Mouse (Mus musculus) cerebellum, adult 18-20 months (tissue): ENCODE results near the gene Eid2.
"Not testable (repeated sequence)": the region's sequence is repeated elsewhere in the genome, so short reads cannot be mapped to it uniquely, and the experiment has no call there.

Source experiments
- DNase-seq, 2 experiments: peaks; one replicate each; pipeline ENCODE4 v3.0.0; 2021

Gene Eid2

DNA sequence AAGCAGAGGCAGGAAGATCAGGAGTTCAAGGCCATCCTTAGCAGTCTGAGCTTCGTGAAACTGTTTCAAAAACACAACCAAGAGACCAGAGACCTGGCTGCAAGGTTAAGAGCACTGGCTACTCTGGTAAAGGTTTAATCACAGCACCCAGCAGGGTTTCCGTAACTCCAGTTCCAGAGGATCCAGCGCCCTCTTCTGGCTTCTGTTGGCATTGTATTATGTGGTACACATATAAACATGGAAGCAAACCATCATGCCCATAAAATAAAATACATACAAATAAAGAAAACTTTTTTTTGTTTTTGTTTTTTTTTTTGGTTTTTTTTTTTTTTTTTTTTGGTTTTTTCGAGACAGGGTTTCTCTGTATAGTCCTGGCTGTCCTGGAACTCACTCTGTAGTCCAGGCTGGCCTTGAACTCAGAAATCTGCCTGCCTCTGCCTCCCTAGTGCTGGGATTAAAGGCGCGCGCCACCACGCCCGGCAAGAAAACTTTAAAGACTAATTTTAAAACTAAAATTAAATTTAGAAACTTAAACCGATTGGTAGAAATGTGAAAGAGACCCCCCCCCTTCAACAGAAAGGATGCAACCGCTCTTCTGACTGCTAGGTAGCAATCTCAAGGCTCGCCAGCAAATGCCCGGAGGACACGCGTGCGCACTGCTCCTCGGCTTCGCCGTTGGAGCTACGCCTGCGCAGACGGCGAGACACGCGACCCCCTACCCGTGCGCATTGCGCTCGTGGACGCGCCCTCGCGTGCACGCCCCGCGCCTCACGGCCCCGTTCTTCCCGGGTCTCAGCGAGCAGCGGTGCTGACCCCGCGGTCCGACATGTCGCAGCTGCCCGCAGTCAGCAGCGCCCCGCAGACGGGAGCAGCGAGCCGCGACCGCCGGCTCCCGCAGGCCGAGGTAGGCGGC, at the start of gene Eid2:
Eid2 (plus strand) TSS at position 753 of the 913 bp plus-strand sequence.
- peak; percentile 90 to 94 for DNase-seq

- DNase-seq, result peak; percentile 18 to 39
Measured at GRCm38 (mm10) chr7:28218951-28219740, 48.5 kb upstream of the Eid2 start.

DNA sequence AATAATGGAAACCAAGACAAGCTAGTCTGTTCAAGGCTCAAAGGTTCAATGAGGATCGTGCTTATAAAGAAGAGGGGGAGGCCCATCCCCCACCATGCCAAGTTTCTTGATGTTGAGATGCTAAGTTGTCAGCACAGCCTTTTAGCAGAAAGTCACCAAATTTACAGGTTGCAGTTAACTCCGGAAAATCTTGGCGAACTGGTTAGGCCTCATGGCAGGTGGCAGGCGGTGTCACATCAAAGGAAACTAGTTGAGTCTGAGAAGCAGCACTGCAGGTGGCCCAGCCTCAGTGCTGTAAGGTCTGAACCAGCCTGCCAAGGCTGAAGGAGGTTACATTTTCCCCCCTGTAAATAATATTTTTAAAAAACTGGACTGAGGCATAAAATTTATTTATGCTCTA, 40.8 kb upstream of the Eid2 start:
- not testable (repeated sequence) for DNase-seq

- DNase-seq, result not testable (repeated sequence)
Measured at GRCm38 (mm10) chr7:28227421-28227820, 40.3 kb upstream of the Eid2 start.

- not testable (repeated sequence) for DNase-seq
Measured at GRCm38 (mm10) chr7:28243943-28244342, 23.7 kb upstream of the Eid2 start.

DNA sequence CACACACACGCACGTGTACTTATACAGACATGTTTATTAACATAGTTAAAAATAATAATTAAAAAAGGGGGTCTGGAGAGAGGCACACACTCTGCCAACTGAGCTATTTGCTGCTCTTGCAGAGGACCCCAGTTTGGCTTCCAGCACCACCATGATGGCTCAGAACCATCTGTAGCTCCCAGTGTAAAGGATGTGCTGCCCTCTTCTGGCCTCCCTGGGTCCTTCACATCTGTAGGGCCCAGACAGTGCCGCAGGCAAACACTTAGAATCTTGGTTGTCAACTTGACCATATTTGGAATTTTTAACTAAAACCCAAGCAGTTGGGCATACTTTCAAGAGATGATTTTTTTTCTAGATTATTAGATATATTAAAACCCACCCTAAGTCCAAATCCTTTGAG, 18.7 kb upstream of the Eid2 start:
- no peak for DNase-seq

GRCm38 (mm10) chr7:28251976-28252375, 15.7 kb upstream of the Eid2 start:
- no peak for DNase-seq

GRCm38 (mm10) chr7:28254591-28254990, 13.1 kb upstream of the Eid2 start:
- DNase-seq, result no peak

GRCm38 (mm10) chr7:28255476-28255875, 12.2 kb upstream of the Eid2 start:
- DNase-seq, result no peak

DNA sequence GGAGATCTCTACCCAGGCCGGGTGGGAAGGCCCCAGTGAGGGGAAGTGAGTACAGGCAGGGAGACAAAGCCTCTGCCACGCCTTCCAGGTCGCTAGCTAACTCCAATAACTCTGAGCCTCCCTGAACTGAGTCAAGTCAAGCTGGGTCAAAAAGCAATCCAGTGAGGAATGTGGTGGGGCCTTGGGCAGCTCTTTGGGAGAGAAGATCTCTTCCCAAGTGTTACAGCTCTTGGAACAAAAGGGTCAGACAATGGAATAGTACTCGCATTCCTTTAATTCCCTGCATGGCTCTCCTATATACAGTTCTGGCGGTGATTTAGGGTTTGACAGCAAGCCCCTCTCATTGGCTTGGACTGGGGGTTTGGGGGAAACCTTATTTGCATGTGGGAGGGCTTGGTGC, 4.8 kb upstream of the Eid2 start:
- DNase-seq, result no peak

DNA sequence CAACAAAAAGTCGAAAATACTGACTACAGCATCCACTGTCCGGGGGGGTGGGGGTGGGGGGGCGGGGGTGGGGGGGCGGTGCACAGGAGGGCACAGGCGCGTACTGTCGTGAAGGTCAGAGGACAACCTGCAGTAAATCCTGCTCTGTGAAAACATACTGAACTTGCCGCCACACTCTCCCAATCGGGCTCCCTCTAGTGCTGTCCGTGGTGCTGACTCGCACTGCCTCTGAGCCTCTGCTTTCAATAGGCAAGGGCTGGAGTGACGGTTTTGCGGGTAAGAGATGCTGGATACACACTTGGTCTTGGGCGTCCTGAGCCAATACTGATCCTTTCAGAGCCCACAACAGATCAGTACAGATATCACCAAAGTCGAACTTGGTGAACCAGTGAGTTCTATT, 3.9 kb upstream of the Eid2 start:
- no peak for DNase-seq

- no peak for DNase-seq
Measured at GRCm38 (mm10) chr7:28265391-28265790, 2.3 kb upstream of the Eid2 start.

GRCm38 (mm10) chr7:28268042-28268531, 406 bp downstream of the Eid2 start:
- peak; percentile 67 to 73 for DNase-seq

DNA sequence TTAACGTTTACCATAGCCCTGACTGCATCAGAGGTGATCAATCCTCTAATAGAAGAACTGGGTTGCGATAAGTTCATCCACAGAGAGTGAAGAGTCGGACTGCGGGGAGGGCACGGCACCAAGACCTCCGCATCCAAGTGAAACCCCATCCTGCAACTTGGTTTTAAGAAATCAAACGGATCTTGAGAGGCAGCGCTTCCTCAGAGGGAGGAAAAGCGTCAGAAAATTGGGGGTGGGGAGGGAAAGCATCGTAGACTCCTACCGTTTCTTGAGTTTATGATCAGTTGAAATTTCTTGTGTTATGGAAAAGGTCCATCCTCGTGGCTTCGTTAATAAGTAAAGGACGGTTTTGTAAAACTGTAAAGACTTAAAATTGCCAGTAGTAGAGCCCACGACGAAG, 895 bp downstream of the Eid2 start:
- DNase-seq, result no peak

DNA sequence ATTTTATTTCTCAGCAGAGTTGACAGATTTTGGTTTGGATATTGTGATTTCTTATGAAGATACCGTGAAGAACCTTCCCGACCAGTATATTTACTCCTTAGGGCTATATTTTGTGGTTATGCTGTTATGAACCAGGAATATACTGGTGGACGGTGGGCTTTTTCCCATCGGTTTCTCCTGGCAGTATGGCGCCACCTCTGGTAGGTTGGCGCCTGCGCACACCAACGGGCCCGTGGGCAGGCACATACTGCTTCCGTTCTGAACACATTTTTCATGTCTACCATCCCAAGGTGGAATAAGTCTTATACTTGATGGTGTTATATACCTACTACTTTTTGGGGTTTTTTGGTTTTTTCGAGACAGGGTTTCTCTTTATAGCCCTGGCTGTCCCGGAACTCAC, 1.7 kb downstream of the Eid2 start:
- DNase-seq, result no peak

GRCm38 (mm10) chr7:28271761-28272160, 4.1 kb downstream of the Eid2 start:
- DNase-seq, result no peak

GRCm38 (mm10) chr7:28277237-28277614, 9.5 kb downstream of the Eid2 start:
- DNase-seq, result no peak

GRCm38 (mm10) chr7:28277615-28278278, 10.1 kb downstream of the Eid2 start, which contains the start of gene Eid2b:
Eid2b (plus strand) TSS chr7:28277739.
- peak; percentile 95 to 99 for DNase-seq

DNA sequence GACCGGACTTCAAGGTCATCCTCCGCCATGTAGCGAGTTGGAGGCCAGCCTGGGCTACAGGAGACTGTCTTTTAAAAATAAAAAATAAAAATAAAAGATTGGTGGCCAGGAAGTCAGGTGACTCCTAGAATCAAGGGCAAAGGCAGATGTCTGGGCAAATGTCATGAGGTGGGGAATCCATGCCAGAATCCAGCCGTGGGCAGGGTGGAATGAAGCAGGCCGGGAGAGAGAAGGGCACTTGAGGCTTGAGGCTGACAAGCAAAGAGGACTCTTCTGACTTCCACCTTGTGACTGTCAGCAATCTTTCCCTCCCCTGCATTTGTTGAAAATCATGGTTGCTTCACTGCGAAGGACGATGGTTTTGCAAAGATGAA, 10.6 kb downstream of the Eid2 start:
- DNase-seq, result no peak

DNA sequence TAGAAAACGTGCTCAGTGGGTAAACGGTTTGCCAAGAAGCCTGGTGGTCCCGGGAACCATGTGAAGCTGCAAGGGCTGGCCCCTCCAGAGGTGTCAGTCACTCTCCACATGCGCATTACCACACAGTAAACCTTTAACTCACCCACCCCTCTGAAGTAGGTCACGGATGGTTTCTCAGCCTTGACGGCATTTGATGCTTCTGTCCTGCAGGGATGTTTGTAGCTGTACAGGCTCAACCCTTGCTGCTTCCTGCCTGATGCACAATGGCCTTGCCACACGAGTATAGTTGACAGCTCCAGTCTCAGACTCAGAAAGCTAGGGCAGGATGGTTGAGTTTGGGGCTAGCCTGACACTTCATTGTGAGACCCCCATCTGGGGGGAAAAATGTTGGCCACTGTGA, 12.9 kb downstream of the Eid2 start:
- DNase-seq, result no peak

DNA sequence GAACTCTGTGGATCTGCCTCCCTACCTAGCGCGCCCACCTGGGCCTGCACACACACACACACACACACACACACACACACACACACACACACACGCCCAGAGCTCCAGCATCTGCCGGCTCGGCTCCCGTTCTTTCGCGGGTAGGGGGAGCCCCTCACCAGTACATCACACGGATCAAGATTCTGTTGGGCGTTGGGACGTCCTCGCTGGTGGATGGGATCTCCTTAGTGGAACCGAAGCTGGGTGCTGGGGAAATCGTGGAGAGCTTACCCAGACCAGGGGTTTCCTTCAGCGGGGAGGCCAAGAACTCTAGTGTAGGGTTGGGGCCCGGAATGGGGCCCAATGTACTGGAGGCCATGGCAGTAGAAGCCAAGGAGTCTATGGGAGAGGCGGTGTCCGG, 22.5 kb downstream of the Eid2 start:
- no peak for DNase-seq

DNA sequence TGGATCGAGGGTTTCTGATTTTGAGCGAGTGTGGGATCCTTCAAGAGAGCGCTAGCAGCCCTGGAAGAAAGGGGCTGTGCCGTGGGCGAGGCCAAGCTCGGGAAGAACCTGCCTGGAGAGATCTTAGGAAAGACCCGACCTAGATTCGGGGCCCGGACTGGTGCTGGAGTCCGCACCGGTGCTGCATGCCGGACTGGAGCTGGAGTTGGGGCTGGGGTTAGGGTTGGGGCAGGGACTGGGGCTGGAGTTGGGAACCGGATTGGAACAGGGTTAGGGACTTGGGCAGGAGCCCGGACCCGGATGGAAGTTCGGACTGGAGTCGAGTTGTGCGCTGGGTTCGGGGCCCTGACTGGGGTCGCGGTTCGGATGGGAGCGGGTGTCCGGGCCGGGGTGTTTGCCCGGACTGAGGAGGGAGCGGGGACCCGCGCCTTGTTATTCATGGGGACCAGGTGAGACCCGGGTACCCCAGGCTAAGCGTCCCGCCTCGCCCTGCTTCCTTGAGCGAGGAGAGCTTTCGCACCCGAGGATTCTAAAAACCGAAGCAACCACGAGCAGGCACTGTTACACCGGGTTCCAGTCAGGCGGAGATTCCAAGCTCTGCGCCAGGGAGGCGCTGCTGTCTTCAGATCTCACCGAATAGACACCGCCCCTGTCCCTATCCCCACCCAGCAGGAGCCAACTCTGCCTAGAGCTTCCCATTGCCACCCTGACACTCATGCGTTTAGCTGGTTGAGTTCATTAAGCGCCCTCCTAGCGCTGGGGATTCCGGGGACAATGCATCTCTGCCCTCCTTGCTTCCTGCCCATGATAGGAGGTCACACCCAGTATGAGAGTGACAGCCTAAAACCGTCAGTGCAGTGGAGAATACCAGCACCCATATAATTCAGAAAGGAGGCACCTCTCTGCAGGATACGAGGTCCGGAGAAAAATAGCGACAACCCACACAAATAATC, 23.2 kb downstream of the Eid2 start, which contains the start of gene Selenov:
Selenov (minus strand) TSS at position 549 of the 953 bp plus-strand sequence.
- DNase-seq, result peak; percentile 41 to 55
